Mouse (Mus musculus): Measurements from ENCODE around the gene Nptn. TPM values are rescaled to one million over a fixed set of nuclear protein-coding genes. Genes with fewer than 3 reads are reported as not detected.
A peak's percentile ranks its signal among the peaks of the same experiment; 100 is the strongest.

Nptn gene
- polyA plus RNA-seq, 1 experiment = 349 TPM

GRCm38 (mm10) chr9:58546630-58547360, 35.2 kb upstream of the Nptn start:
- no peak overlapping the region for H3K4me3 ChIP-seq

GRCm38 (mm10) chr9:58548897-58549296, 33.1 kb upstream of the Nptn start:
- H3K4me3 ChIP-seq = no peak overlapping the region
- H3K27me3 ChIP-seq (ENCODE audit: control insufficient read depth, insufficient read depth, insufficient read length) = no peaks in the 10 kb centered on the region
- no peak overlapping the region for H3ac ChIP-seq (ENCODE audit: control insufficient read depth, insufficient read length)
- peak overlapping the region; percentile 68 for H3K4me2 ChIP-seq (ENCODE audit: low read depth)
- H3K79me2 ChIP-seq (ENCODE audit: control insufficient read depth, insufficient read depth) = peaks cover 80% of the 10 kb centered on the region
- H3K36me3 ChIP-seq (ENCODE audit: control insufficient read depth, insufficient read depth) = no peaks in the 10 kb centered on the region
- TF ChIP-seq MYOG (IDR thresholded peaks at IDR 0.05; ENCODE audit: control insufficient read depth in 1 of 3, insufficient read depth in 1 of 3, insufficient read length in 2 of 3, low read depth in 2 of 3) (no peak), CEBPB (IDR thresholded peaks at IDR 0.05; ENCODE audit: insufficient read depth, poor library complexity, severe bottlenecking) (0 out of 2 replicates have a peak, but pooled peaks have one; percentile 23)

More at GRCm38 (mm10) chr9:58546630-58547360, 35.2 kb upstream of the Nptn start:
- H3K36me3 ChIP-seq (ENCODE audit: control insufficient read depth, insufficient read depth) = no peaks in the 10 kb centered on the region
- H3K27me3 ChIP-seq (ENCODE audit: control insufficient read depth, insufficient read depth, insufficient read length) = no peaks in the 10 kb centered on the region
- H3K4me2 ChIP-seq (ENCODE audit: low read depth) = peak overlapping the region; percentile 72
- H3K79me2 ChIP-seq (ENCODE audit: control insufficient read depth, insufficient read depth) = peaks cover 77% of the 10 kb centered on the region
- no peak overlapping the region for H3ac ChIP-seq (ENCODE audit: control insufficient read depth, insufficient read length)
- TF ChIP-seq POLR2A (IDR thresholded peaks at IDR 0.05; ENCODE audit: insufficient read length, low read depth) (no peak), TCF3 (IDR thresholded peaks at IDR 0.05; ENCODE audit: insufficient read length, low read depth) (no peak), USF1 (IDR thresholded peaks at IDR 0.05; ENCODE audit: low read depth) (peak; percentile 22), MAX (IDR thresholded peaks at IDR 0.05; ENCODE audit: low read depth) (no peak), TCF12 (IDR thresholded peaks at IDR 0.05; ENCODE audit: insufficient read depth, poor library complexity, severe bottlenecking) (no peak)

- Histone ChIP-seq H3K36me3 (ENCODE audit: control insufficient read depth, insufficient read depth) (no peaks in the 10 kb centered on the region), H3K79me2 (ENCODE audit: control insufficient read depth, insufficient read depth) (peaks cover 80% of the 10 kb centered on the region)
Observed at GRCm38 (mm10) chr9:58549694-58550093, 32.3 kb upstream of the Nptn start.

DNA sequence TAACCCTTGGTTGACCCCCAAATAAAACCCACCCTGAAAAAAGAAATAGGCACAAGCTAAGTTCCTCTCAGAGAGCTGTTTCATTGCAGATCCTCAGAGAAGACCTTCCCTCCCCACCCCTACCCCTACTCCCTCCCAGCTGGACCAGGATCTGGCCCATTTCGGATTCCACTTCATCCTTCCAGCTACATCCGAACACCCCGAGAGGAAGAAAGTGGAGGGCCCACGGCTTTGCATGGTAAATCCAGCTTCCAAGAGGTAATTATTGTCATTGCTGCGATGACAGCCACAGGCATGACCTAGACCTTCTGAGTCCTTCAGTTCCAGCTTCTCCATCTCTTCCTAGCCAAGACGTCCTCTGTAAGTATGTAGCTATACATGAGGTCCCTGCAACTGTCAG, 31.1 kb upstream of the Nptn start:
- peaks cover 68% of the 10 kb centered on the region for H3K79me2 ChIP-seq (ENCODE audit: control insufficient read depth, insufficient read depth)
- TF ChIP-seq MAX (IDR thresholded peaks at IDR 0.05; ENCODE audit: low read depth) = no peak
- no peak for TF ChIP-seq TCF3 (IDR thresholded peaks at IDR 0.05; ENCODE audit: insufficient read length, low read depth)
- TF ChIP-seq MYOG (IDR thresholded peaks at IDR 0.05; ENCODE audit: control insufficient read depth in 1 of 3, insufficient read depth in 1 of 3, insufficient read length in 2 of 3, low read depth in 2 of 3) = no peak
- no peak overlapping the region for H3ac ChIP-seq (ENCODE audit: control insufficient read depth, insufficient read length)
- no peaks in the 10 kb centered on the region for H3K27me3 ChIP-seq (ENCODE audit: control insufficient read depth, insufficient read depth, insufficient read length)
- H3K4me2 ChIP-seq (ENCODE audit: low read depth) = peak overlapping the region; percentile 86
- H3K4me3 ChIP-seq = peak overlapping the region; percentile 48
- H3K36me3 ChIP-seq (ENCODE audit: control insufficient read depth, insufficient read depth) = no peaks in the 10 kb centered on the region

More at GRCm38 (mm10) chr9:58549694-58550093, 32.3 kb upstream of the Nptn start:
- Histone ChIP-seq H3ac (ENCODE audit: control insufficient read depth, insufficient read length) (no peak overlapping the region), H3K27me3 (ENCODE audit: control insufficient read depth, insufficient read depth, insufficient read length) (no peaks in the 10 kb centered on the region), H3K4me2 (ENCODE audit: low read depth) (peak overlapping the region; percentile 68), H3K4me3 (no peak overlapping the region)
- TF ChIP-seq SRF (IDR thresholded peaks at IDR 0.05; ENCODE audit: control insufficient read depth, insufficient read length, low read depth) = no peak

DNA sequence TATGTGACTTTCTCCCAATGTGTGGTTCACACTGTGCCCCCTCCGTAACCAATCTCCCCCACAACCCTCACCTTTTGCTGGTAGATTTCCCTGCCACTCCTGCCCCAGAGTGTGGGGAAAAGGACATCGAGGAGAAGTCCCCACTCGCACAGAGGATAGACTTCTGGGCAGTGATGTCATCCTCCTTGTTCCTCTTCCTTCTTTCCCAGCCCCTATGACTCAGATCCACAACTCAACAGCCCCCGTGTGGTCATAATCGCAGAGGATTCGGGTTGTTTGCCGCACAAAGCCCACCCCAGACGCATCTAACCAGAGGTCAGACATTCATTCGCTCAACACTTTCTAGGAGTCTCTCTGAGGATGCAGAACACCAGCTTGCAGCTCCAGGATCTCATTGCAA, 30.0 kb upstream of the Nptn start:
- H3K27me3 ChIP-seq (ENCODE audit: control insufficient read depth, insufficient read depth, insufficient read length) = no peaks in the 10 kb centered on the region
- H3K79me2 ChIP-seq (ENCODE audit: control insufficient read depth, insufficient read depth) = peaks cover 60% of the 10 kb centered on the region
- H3ac ChIP-seq (ENCODE audit: control insufficient read depth, insufficient read length) = no peak overlapping the region
- H3K36me3 ChIP-seq (ENCODE audit: control insufficient read depth, insufficient read depth) = no peaks in the 10 kb centered on the region
- H3K4me2 ChIP-seq (ENCODE audit: low read depth) = peak overlapping the region; percentile 86
- peak overlapping the region; percentile 48 for H3K4me3 ChIP-seq
- no peak for TF ChIP-seq TCF12 (IDR thresholded peaks at IDR 0.05; ENCODE audit: insufficient read depth, poor library complexity, severe bottlenecking)

- peak overlapping the region; percentile 68 for H3ac ChIP-seq (ENCODE audit: control insufficient read depth, insufficient read length)
Observed at GRCm38 (mm10) chr9:58554056-58554907, 27.8 kb upstream of the Nptn start.

More at GRCm38 (mm10) chr9:58554056-58554907, 27.8 kb upstream of the Nptn start:
- Histone ChIP-seq H3K79me2 (ENCODE audit: control insufficient read depth, insufficient read depth) (peaks cover 47% of the 10 kb centered on the region), H3K4me2 (ENCODE audit: low read depth) (peak overlapping the region; percentile 86), H3K27me3 (ENCODE audit: control insufficient read depth, insufficient read depth, insufficient read length) (no peaks in the 10 kb centered on the region), H3K4me3 (peak overlapping the region; percentile 48), H3K36me3 (ENCODE audit: control insufficient read depth, insufficient read depth) (no peaks in the 10 kb centered on the region)
- TF ChIP-seq SRF (IDR thresholded peaks at IDR 0.05; ENCODE audit: control insufficient read depth, insufficient read length, low read depth) (no peak), TCF3 (IDR thresholded peaks at IDR 0.05; ENCODE audit: insufficient read length, low read depth) (no peak), MYOG (IDR thresholded peaks at IDR 0.05; ENCODE audit: control insufficient read depth in 1 of 3, insufficient read depth in 1 of 3, insufficient read length in 2 of 3, low read depth in 2 of 3) (no peak), USF1 (IDR thresholded peaks at IDR 0.05; ENCODE audit: low read depth) (no peak), MYOD1 (IDR thresholded peaks at IDR 0.05; ENCODE audit: control insufficient read depth in 1 of 3, insufficient read length in 2 of 3, low read depth in 2 of 3) (no peak), REST (IDR thresholded peaks at IDR 0.05; ENCODE audit: insufficient read depth, insufficient read length) (no peak), E2F4 (IDR thresholded peaks at IDR 0.05; ENCODE audit: insufficient read depth) (no peak), POLR2A (IDR thresholded peaks at IDR 0.05; ENCODE audit: insufficient read length, low read depth) (no peak), TCF12 (IDR thresholded peaks at IDR 0.05; ENCODE audit: insufficient read depth, poor library complexity, severe bottlenecking) (no peak), POLR2AphosphoS2 (IDR thresholded peaks at IDR 0.05; ENCODE audit: insufficient read length, low read depth) (no peak), MAX (IDR thresholded peaks at IDR 0.05; ENCODE audit: low read depth) (no peak), CEBPB (IDR thresholded peaks at IDR 0.05; ENCODE audit: insufficient read depth, poor library complexity, severe bottlenecking) (no peak)

Data from myocyte (in vitro differentiated cells).